Mouse (Mus musculus) ES-Bruce4 (cell line): ENCODE results near the gene Slc25a12. TPM values are rescaled to one million over a fixed set of nuclear protein-coding genes. Genes with fewer than 3 reads are reported as not detected.

Experiments
- H3K27ac ChIP-seq: 2 replicates; pipeline ENCODE4 v1.5.1; 2012; ENCODE audit warnings: low read length, inconsistent platforms; ENCODE audit not compliant: insufficient read depth
- H3K27me3 ChIP-seq: 2 replicates; pipeline ENCODE4 v1.6.1; 2012; ENCODE audit warnings: mild to moderate bottlenecking, low read length, inconsistent platforms; ENCODE audit not compliant: control insufficient read depth, poor library complexity, insufficient read depth, severe bottlenecking
- H3K36me3 ChIP-seq: 2 replicates; pipeline ENCODE4 v1.6.1; 2012; ENCODE audit warnings: inconsistent platforms, mild to moderate bottlenecking, low read length, moderate library complexity; ENCODE audit not compliant: control insufficient read depth, poor library complexity, insufficient read depth, severe bottlenecking
- H3K4me1 ChIP-seq: one replicate; pipeline ENCODE4 v1.8.1; 2011; ENCODE audit warnings: low read length; ENCODE audit not compliant: control insufficient read depth, insufficient read depth
- H3K4me3 ChIP-seq: 2 replicates; pipeline ENCODE4 v1.5.1; 2011; ENCODE audit warnings: low read depth, mild to moderate bottlenecking, low read length
- H3K9ac ChIP-seq: 2 replicates; pipeline ENCODE4 v1.6.1; 2012; ENCODE audit warnings: low read depth, mild to moderate bottlenecking, inconsistent platforms; ENCODE audit not compliant: poor library complexity, severe bottlenecking
- H3K9me3 ChIP-seq: replicated peaks from 2 replicates; pipeline ENCODE4 v1.6.1; 2012; ENCODE audit warnings: mild to moderate bottlenecking, low read length, inconsistent platforms; ENCODE audit not compliant: control insufficient read depth, poor library complexity, insufficient read depth, severe bottlenecking
- CTCF ChIP-seq: IDR thresholded peaks from one replicate; pipeline ENCODE4 v1.8.1; 2011; ENCODE audit warnings: low read depth, low read length
- EP300 ChIP-seq: IDR thresholded peaks from 2 replicates; pipeline ENCODE4 v1.6.1; 2011; ENCODE audit warnings: low read depth, low read length; ENCODE audit not compliant: insufficient read depth
- POLR2A ChIP-seq: IDR thresholded peaks from one replicate; pipeline ENCODE4 v1.8.1; 2011; ENCODE audit warnings: low read length; ENCODE audit not compliant: insufficient read depth
- polyA plus RNA-seq: library from polyadenylated mRNA; stranded (reverse); fragments of >200 nt; gene quantifications from 2 replicates; pipeline ENCODE4 v1.2.4, GENCODE M21; 2011; ENCODE audit warnings: low read depth; ENCODE audit not compliant: missing spikeins, insufficient read depth, insufficient read length

Gene Slc25a12
- polyA plus RNA-seq, 1 experiment = 89.2 TPM

GRCm38 (mm10) chr2:71371790-71372189 is 4.2 kb upstream of the Slc25a12 start:
- H3K27me3 ChIP-seq = no peaks in the 10 kb centered on the region
- no peak overlapping the region for H3K4me3 ChIP-seq
- H3K9me3 ChIP-seq = no peaks in the 10 kb centered on the region
- H3K36me3 ChIP-seq = peaks cover 4% of the 10 kb centered on the region; the same call in 1 of the 2 replicates
- no peak overlapping the region for H3K9ac ChIP-seq
- no peak overlapping the region for H3K27ac ChIP-seq
- TF ChIP-seq POLR2A (no peak), EP300 (no peak), CTCF (no peak)
- H3K4me1 ChIP-seq = no peaks in the 10 kb centered on the region

- no peaks in the 10 kb centered on the region for H3K36me3 ChIP-seq
- H3K4me3 ChIP-seq = peak overlapping the region; percentile 54
- H3K27me3 ChIP-seq = no peaks in the 10 kb centered on the region
- H3K9ac ChIP-seq = peak overlapping the region; percentile 33; the same call in 1 of the 2 replicates
- no peak overlapping the region for H3K27ac ChIP-seq
- no peaks in the 10 kb centered on the region for H3K9me3 ChIP-seq
- TF ChIP-seq EP300 (no peak), CTCF (no peak), POLR2A (no peak)
- H3K4me1 ChIP-seq = peaks cover 2% of the 10 kb centered on the region
Observed at GRCm38 (mm10) chr2:71368086-71368485, 537 bp upstream of the Slc25a12 start.

DNA sequence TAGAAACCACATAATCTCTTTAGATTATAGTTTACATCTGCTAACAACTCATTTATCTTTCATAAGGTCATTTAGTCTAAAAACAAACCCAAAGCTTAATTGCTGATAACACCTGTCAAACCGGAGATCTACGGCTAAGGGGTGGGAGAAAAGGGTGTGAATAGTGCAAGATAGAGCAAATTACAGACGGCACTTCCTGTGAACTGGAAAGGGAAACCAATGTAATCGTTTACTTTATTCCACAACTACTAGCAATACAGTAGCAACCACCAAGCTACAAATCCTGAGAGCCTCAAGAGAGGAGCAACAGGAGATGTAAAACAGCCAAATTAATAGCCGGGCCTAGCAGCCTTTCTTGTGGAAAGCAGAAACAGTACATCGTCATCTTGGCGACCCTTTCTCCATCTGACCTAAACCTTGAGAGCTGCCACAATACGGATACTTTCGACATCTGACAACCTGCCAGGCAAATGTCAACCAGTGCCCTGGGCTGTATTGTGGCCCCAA is 878 bp downstream of the Slc25a12 start:
- Histone ChIP-seq H3K27me3 (no peaks in the 10 kb centered on the region), H3K36me3 (no peaks in the 10 kb centered on the region), H3K27ac (no peak overlapping the region), H3K9me3 (no peaks in the 10 kb centered on the region), H3K4me3 (peak overlapping the region; percentile 94), H3K9ac (peak overlapping the region; percentile 62), H3K4me1 (peaks cover 2% of the 10 kb centered on the region)
- TF ChIP-seq EP300 (no peak), CTCF (no peak)

DNA sequence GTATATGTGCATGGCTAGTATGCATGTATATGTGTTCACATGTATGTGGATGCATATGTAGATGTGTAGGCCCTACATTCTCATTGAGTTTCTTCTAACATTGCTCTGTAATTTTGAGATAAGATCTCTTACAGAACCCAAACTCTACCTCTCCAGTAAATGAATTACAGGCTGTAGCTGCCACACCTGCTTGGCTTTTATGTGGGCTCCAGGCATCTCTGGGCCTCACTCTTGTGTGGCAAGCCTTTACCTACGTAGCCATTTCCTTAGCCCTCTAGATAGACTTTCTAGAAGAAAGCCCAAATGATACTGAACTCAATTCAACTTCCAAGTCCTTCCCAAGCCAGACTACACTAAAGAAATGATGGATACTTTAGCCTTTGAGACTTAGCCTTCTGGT is 7.4 kb downstream of the Slc25a12 start:
- H3K36me3 ChIP-seq = peaks cover 11% of the 10 kb centered on the region; the same call in 1 of the 2 replicates
- TF ChIP-seq CTCF = no peak
- TF ChIP-seq EP300 = no peak
- no peak for TF ChIP-seq POLR2A
- peaks cover 1% of the 10 kb centered on the region for H3K4me1 ChIP-seq
- H3K4me3 ChIP-seq = no peak overlapping the region
- H3K9me3 ChIP-seq = no peaks in the 10 kb centered on the region
- H3K27me3 ChIP-seq = no peaks in the 10 kb centered on the region
- no peak overlapping the region for H3K27ac ChIP-seq
- H3K9ac ChIP-seq = no peak overlapping the region

DNA sequence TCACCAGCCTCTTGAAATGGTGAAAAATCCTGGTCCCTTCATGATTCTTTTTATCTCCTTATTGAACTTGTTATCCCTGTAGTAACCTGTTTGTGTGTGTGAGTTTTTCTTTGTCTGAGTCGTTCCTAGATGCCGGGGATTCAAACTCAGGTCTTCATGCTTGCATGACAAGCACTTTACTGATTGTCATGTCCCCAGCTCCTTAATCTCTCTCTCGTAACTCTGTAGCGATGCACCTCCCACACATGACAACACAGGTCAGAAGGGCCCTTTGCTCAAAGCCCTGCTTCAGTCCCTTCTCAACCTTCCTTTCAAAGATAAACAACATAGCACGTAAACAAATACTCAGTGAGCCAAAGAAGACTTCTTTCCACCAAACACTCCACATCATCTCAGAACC is 9.2 kb downstream of the Slc25a12 start:
- Histone ChIP-seq H3K9me3 (no peaks in the 10 kb centered on the region), H3K27ac (no peak overlapping the region), H3K4me1 (peaks cover 3% of the 10 kb centered on the region), H3K36me3 (peaks cover 16% of the 10 kb centered on the region; the same call in 1 of the 2 replicates), H3K4me3 (no peak overlapping the region), H3K9ac (no peak overlapping the region), H3K27me3 (no peaks in the 10 kb centered on the region)
- TF ChIP-seq EP300 (no peak), POLR2A (no peak)

GRCm38 (mm10) chr2:71354055-71354425 is 13.5 kb downstream of the Slc25a12 start:
- Histone ChIP-seq H3K36me3 (peaks cover 34% of the 10 kb centered on the region), H3K4me3 (no peak overlapping the region), H3K9ac (peak overlapping the region; percentile 66), H3K27ac (peak overlapping the region; percentile 93), H3K9me3 (no peaks in the 10 kb centered on the region), H3K4me1 (peaks cover 5% of the 10 kb centered on the region), H3K27me3 (no peaks in the 10 kb centered on the region)
- TF ChIP-seq POLR2A (no peak), EP300 (no peak), CTCF (no peak)
